Mouse (Mus musculus) liver, postnatal 0 days (tissue): Measurements from ENCODE around the gene Hmces.

Experiments used
- CTCF ChIP-seq: sonication (generic); IDR thresholded peaks from 2 replicates; pipeline ENCODE4 v1.5.1; 2016; ENCODE audit warnings: antibody characterized with exemption, low read depth
- EP300 ChIP-seq: IDR thresholded peaks from 2 replicates; pipeline ENCODE4 v1.6.1; 2016; ENCODE audit warnings: antibody characterized with exemption, low read depth, mild to moderate bottlenecking

DNA sequence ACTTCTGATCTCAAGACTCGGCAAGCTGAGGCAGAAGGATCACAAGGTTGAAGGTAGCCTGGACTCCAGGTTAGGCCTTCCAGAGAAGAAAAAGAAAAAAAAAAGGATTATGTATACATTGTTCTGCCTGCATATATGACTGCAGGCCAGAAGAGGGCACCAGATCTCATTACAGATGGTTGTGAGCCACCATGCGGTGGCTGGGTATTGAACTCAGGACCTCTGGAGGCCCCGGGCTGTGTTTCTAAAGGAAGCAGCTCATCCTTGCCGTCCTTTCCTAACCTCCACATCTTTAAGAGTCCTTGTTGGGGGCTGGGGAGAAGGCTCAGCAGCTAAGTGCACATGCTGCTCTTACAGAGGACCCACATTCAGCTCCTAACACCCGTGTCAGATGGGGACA lies 7.1 kb upstream of the Hmces start:
- TF ChIP-seq CTCF = peak; percentile 66
- TF ChIP-seq EP300 = no peak
